Mouse (Mus musculus): ENCODE data around the gene Tmem82. TPM values are rescaled to one million over a fixed set of nuclear protein-coding genes. Genes with fewer than 3 reads are reported as not detected.

Gene Tmem82
- polyA plus RNA-seq, 1 experiment from 2014 or later: 0.05 TPM

DNA sequence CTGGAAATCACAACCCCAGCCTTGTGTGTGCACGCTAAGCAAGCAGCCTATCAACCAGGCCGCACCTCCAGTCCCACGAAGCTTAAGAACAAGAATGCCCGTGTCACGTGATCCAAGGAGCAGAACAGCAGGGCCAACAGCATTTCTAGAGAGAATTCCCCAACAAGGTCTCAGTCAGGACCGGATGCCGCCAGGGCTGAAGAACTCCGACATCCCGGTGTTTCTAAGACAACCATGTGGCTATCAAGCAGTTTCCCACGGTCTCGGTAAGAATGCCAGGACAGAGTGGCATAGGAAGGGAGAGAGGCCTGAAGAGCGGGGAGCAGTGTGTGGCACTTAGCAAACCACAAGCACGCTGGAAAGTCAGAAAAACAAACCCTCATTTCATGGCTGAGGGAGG, 35.4 kb upstream of the Tmem82 start:
- ATAC-seq: no peak
- ChIA-PET POLR2A (no interaction called here), CTCF (no interaction called here)
- H3K27me3 ChIP-seq: no peaks in the 10 kb centered on the region
- DNase-seq (ENCODE audit: low read depth, low spot score): no peak
- no peak for TF ChIP-seq CTCF (IDR thresholded peaks at IDR 0.05)
- in situ Hi-C loops (cut with MboI; ENCODE audit: low pct_unique_long_range_greater_than_20kb): no loop called here

GRCm38 (mm10) chr4:141653044-141653443, 34.6 kb upstream of the Tmem82 start:
- DNase-seq (ENCODE audit: low read depth, low spot score) (no peak), ATAC-seq (no peak)
- no peak for TF ChIP-seq CTCF (IDR thresholded peaks at IDR 0.05)
- ChIA-PET CTCF (no interaction called here), POLR2A (no interaction called here)
- in situ Hi-C loops (cut with MboI; ENCODE audit: low pct_unique_long_range_greater_than_20kb): no loop called here
- no peaks in the 10 kb centered on the region for H3K27me3 ChIP-seq

DNA sequence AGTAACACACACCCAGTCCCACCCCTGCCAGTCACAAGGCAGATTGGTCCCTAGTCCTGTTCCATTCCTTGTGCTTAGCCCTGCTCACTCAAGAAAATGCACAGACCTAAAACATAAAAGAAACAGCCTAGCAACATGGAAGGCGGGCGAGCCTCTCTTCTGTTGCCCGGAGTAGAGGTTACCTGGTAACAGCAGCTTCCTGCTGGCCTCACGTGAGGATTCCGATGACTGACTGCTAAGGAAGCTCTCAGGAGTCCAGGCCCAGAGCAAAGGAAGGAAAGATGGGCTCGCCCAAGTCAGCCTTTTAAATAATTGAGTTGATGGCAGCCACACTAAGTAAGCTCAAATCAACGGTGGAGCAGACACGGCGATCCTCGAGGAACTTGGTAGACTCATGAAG, 33.5 kb upstream of the Tmem82 start:
- in situ Hi-C loops (cut with MboI; ENCODE audit: low pct_unique_long_range_greater_than_20kb): no loop called here
- DNase-seq (ENCODE audit: low read depth, low spot score) (no peak), ATAC-seq (no peak)
- POLR2A ChIA-PET: no interaction called here
- CTCF ChIA-PET: no interaction called here
- no peaks in the 10 kb centered on the region for H3K27me3 ChIP-seq
- TF ChIP-seq CTCF (IDR thresholded peaks at IDR 0.05): no peak

DNA sequence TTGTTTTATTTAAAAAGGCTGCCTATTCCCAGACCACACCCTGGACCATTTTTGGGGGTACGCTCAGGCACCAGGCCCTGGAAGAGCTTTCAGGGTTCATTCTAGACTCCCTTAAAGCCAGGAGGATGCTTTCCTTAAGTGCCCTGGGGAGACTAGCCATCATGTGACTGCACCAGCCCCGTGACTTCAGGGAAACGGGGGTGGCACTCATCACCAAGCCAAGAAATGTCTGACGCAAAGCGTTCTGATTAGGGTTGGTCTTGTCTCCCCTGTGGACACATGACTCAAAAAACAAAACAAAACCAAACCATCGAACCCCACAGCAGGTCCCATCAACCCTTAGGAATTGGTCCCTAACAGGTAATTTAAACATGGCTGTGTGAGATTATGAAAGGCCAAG, 32.9 kb upstream of the Tmem82 start:
- CTCF ChIA-PET: no interaction called here
- no peak for ATAC-seq
- no peak for TF ChIP-seq CTCF (IDR thresholded peaks at IDR 0.05)
- in situ Hi-C loops (cut with MboI; ENCODE audit: low pct_unique_long_range_greater_than_20kb): no loop called here
- DNase-seq (ENCODE audit: low read depth, low spot score): no peak
- no peaks in the 10 kb centered on the region for H3K27me3 ChIP-seq
- POLR2A ChIA-PET: no interaction called here

DNA sequence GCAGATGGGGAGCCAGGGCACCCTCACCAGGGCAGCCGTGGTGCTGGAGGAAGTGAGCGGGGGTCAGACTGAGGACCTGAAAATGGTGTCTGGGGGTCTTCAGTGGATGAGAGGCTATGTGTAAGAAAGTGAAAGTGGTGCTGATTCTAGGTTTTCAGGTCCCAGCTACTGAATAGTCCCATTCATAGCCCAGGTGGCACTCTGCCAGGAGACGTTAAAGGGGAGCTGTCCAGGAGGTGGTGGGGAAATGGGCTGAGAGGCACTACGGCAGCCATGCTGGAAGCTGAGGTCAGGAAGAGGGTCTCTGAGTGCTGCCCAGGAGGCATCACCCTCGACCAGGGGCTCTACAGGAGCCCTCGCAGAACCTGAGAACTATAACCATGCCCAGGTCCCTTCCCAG, 30.8 kb upstream of the Tmem82 start:
- TF ChIP-seq CTCF (IDR thresholded peaks at IDR 0.05): no peak
- POLR2A ChIA-PET: no interaction called here

GRCm38 (mm10) chr4:141648262-141648661, 29.8 kb upstream of the Tmem82 start:
- POLR2A ChIA-PET: no interaction called here
- ATAC-seq: no peak
- in situ Hi-C loops (cut with MboI; ENCODE audit: low pct_unique_long_range_greater_than_20kb): no loop called here
- DNase-seq (ENCODE audit: low read depth, low spot score): no peak
- no peaks in the 10 kb centered on the region for H3K27me3 ChIP-seq
- CTCF ChIA-PET: no interaction called here
- TF ChIP-seq CTCF (IDR thresholded peaks at IDR 0.05): no peak

More for the DNA sequence above, 30.8 kb upstream of the Tmem82 start:
- CTCF ChIA-PET: no interaction called here
- in situ Hi-C loops (cut with MboI; ENCODE audit: low pct_unique_long_range_greater_than_20kb): no loop called here
- no peaks in the 10 kb centered on the region for H3K27me3 ChIP-seq
- ATAC-seq: no peak
- DNase-seq (ENCODE audit: low read depth, low spot score): no peak

DNA sequence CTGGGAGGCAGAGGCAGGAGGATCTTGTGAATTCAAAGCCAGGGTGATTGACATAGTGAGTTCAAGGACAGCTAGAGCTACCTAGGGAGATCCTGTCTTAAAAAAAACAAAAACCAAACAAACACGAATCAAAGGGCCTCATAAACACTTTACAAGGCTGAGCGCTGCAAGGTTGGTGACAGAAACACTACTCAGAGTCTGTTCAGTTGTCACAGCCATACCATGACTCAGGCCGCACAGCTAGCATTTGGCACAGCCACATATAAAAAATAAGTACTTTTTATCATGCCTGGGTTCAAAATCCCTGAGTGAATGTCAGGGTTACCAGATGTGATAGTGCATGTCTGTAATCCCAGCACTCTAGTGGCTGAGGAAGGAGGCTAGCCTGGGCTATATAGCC, 28.8 kb upstream of the Tmem82 start:
- ATAC-seq: no peak
- in situ Hi-C loops (cut with MboI; ENCODE audit: low pct_unique_long_range_greater_than_20kb): no loop called here
- ChIA-PET POLR2A (no interaction called here), CTCF (interaction anchor here (1.1 kb wide), 1 partner anchor 42 kb away, joined by 3 read pairs; no protein-coding TSS in a partner anchor)
- H3K27me3 ChIP-seq: no peaks in the 10 kb centered on the region
- DNase-seq (ENCODE audit: low read depth, low spot score): no peak
- TF ChIP-seq CTCF (IDR thresholded peaks at IDR 0.05): no peak

DNA sequence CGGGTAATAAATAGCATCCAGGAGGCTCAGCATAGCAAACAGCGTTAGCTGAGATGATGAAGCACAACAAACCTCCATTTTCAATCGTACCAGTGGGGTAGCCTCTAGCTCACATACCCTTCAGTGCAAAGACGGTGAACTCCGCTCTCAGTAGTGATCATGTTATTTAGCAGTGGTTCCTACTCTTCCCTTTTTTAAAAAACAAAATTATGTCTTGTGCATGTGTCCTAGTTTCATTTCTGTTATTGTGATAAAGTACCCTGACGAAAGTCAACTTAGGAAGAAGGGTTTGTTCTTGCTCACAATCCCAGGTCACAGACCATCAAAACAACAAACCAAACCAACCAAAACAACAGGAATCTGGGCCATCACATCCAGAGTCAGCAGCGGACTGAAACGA, 27.6 kb upstream of the Tmem82 start:
- TF ChIP-seq CTCF (IDR thresholded peaks at IDR 0.05): no peak
- ChIA-PET POLR2A (interaction anchor here (0.6 kb wide), 1 partner anchor 34 kb away, joined by 5 read pairs; no protein-coding TSS in a partner anchor), CTCF (no interaction called here)
- in situ Hi-C loops (cut with MboI; ENCODE audit: low pct_unique_long_range_greater_than_20kb): no loop called here
- H3K27me3 ChIP-seq: no peaks in the 10 kb centered on the region
- DNase-seq (ENCODE audit: low read depth, low spot score) (no peak), ATAC-seq (no peak)

DNA sequence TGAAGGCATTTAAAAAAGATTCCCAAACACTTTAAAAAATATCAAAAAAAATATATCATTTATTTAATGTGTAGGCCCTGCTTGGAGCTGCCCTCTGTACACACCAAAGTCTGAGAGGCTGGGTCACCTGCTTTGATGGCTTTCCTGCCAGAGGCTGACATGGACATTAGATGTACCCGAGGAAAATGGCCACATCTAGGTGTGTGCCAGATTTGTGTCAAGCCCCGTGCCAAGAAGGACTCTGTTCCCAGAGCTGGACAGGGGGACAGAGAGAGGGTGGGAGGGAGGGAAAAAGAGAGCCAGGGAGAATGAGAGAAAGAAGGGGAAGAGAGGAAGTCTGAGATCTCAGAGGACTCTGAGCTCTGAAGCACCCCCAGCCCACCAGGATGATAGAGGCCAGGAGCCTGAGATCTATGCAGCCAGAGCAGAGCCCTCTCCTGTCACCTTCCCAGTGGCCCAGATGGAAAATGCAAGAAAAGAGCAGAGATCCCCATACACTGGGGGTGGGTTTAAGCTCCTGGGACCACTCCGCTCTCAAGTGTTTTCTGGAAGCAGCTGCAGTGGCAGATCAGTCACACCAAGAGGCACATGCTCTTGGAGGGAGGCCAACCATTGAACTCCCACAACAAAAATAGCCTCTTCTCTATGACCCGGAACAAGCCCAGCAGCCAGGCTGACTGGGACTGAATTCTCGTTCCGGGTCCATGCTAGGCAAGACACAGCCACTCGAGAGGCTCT, 24.9 kb upstream of the Tmem82 start:
- ATAC-seq: no peak
- no peak for TF ChIP-seq CTCF (IDR thresholded peaks at IDR 0.05)
- no peaks in the 10 kb centered on the region for H3K27me3 ChIP-seq
- POLR2A ChIA-PET: no interaction called here
- DNase-seq (ENCODE audit: low read depth, low spot score): peak; percentile 63
- CTCF ChIA-PET: no interaction called here
- in situ Hi-C loops (cut with MboI; ENCODE audit: low pct_unique_long_range_greater_than_20kb): no loop called here

DNA sequence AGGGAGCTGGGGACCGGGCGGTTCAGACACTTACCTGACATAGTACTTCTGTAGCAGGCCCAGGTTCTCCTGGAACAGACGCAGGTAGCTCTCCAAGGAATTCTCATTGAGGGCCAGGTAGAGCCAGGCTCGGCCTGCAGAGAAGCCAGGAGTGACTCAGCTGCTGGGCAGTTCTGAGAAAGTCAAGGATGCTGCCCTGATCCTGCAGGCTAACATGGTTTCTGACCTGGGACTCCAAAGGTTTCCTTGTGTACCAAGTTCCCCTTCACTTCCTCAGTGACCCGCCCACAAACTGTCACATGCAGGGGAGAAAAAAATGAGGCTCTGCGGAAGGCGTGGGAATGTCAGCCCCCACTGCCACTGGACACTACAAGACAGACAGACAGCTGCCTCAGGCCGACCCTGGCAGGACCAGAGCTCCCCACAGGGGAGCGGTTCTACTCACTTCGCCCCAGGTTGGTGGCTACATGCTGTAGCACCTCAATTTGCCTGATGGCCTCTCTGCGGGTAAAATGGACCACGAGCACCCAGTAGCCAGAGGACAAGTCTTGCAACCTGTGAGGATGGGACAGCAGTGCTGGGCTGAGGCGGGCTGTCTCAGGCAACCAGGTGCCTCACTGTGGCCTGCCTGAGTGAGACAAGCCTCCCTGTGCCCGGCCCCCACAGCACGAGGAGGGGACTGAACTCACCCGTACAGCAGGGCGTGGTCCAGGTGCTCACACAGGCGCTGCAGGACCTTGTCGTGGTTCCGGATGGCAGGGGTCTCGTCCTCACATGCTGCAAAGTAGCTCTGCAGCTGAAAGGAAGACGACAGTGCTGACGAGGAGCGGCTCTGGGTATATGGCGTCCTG, 23.8 kb upstream of the Tmem82 start:
- in situ Hi-C loops (cut with MboI; ENCODE audit: low pct_unique_long_range_greater_than_20kb): no loop called here
- peak; percentile 23 for ATAC-seq
- ChIA-PET POLR2A (interaction anchor here (1.3 kb wide), 1 partner anchor 23 kb away, joined by 3 read pairs; the partner anchor contains the start of gene Plekhm2), CTCF (no interaction called here)
- no peak for DNase-seq (ENCODE audit: low read depth, low spot score)
- H3K27me3 ChIP-seq: no peaks in the 10 kb centered on the region
- no peak for TF ChIP-seq CTCF (IDR thresholded peaks at IDR 0.05)

GRCm38 (mm10) chr4:141641353-141641771, 22.9 kb upstream of the Tmem82 start:
- in situ Hi-C loops (cut with MboI; ENCODE audit: low pct_unique_long_range_greater_than_20kb): no loop called here
- ATAC-seq (peak; percentile 44), DNase-seq (ENCODE audit: low read depth, low spot score) (peak; percentile 47)
- CTCF ChIA-PET: no interaction called here
- TF ChIP-seq CTCF (IDR thresholded peaks at IDR 0.05): no peak
- POLR2A ChIA-PET: interaction anchor here (1.3 kb wide), 1 partner anchor 24 kb away, joined by 3 read pairs; the partner anchor contains the start of gene Plekhm2
- no peaks in the 10 kb centered on the region for H3K27me3 ChIP-seq

Measured in Patski (cell line).